ENCODE assay signal across 8 mouse cellular contexts in the genomic region with DNA sequence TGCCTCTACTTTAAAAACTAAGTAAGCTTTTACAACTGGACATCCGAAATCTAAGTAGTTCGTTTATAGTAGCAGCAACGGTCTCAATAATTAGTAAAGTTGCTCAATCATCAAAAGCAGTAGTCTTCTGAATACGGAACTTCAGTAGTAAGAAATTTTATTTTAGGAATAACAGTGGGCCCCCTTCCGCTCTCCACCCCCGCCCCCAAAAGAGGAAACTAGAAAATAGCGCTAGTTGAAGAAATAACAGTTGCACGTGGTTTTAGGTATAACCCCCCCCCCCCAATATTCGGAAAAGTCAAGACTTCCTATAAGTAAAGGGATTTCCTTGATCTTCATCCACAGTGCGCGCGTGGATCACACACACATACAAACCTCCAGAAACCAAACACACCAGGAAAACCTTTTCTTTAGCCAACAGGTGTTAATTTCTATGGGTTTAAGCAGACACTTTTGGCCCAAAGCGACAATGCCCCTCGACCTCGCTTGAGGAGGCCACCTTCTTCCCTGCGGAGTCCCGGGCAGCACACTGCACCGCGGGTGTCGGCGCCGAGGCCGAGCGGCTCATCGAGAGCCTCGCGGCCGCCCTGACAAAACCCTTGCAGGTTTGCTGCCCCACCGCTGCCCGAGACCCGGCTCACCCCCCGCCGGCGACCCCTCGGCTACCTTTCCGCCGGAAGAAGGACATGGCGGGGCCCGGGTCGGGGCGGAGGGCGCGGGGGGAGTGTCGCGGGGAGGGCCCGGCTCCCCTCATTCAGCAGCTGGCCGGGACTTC. TPM values are rescaled to one million over a fixed set of nuclear protein-coding genes. Genes with fewer than 3 reads are reported as not detected.
A peak's percentile ranks its signal among the peaks of the same experiment; 100 is the strongest.
DNase-seq lines count a peak whose midpoint lies in the region; ATAC-seq and TF ChIP-seq lines count a peak whose summit lies in the region.

No protein-coding gene starts in this region.

- intact Hi-C loops in left cerebral cortex, postnatal 4 days (cut with DNase I), result no loop called here

- under 1% methylated on average over 47 of the region's 47 CpGs for WGBS in spleen, adult 2 months
- WGBS in large intestine, adult 2 months, result under 1% methylated on average over 47 of the region's 47 CpGs
- 2% methylated on average over 47 of the region's 47 CpGs for WGBS in neural tube, embryonic 15.5 days

- no peaks in the 10 kb centered on the region for H3K9me3 ChIP-seq in neural tube, embryonic 15.5 days (replicated peaks)

- peak overlapping the region; percentile 62 for H3K4me2 ChIP-seq in neural tube, embryonic 15.5 days

- no peak for DNase-seq in cerebellum, adult 11-12 months
- DNase-seq in spleen, adult 2 months (ENCODE audit: low read depth in 1 of 2, low spot score in 2 of 2), result no peak
- DNase-seq in spleen, postnatal 14 days (ENCODE audit: low spot score in 2 of 2), result no peak
- DNase-seq in large intestine, adult 2 months (ENCODE audit: low read depth, low spot score), result peak; percentile 6
- DNase-seq in adrenal gland, postnatal 10 days, result no peak
- DNase-seq in left cerebral cortex, postnatal 4 days, result no peak

- peaks cover 5% of the 10 kb centered on the region; the same call in 1 of the 2 replicates for H3K4me1 ChIP-seq in spleen, adult 2 months (ENCODE audit: control insufficient read depth, insufficient read depth, insufficient read length)
- H3K4me1 ChIP-seq in neural tube, embryonic 15.5 days, result peaks cover 20% of the 10 kb centered on the region

- H3K9ac ChIP-seq in neural tube, embryonic 15.5 days (replicated peaks), result peak overlapping the region; percentile 78

- ATAC-seq in cerebellum, adult (ENCODE audit: insufficient number of reproducible peaks, low FRiP score, low TSS enrichment), result peak; percentile 50; the same call in 1 of the 2 replicates
- peak; percentile 79 for ATAC-seq in neural tube, embryonic 15.5 days (ENCODE audit: low FRiP score)

- peak overlapping the region; percentile 90 for H3K4me3 ChIP-seq in spleen, adult 2 months (ENCODE audit: extremely low read depth, insufficient read depth, insufficient read length)
- peak overlapping the region; percentile 82 for H3K4me3 ChIP-seq in neural tube, embryonic 15.5 days (replicated peaks)

- 0 out of 2 replicates have a peak, but pooled peaks cover under 1% of the 10 kb centered on the region for H3K36me3 ChIP-seq in spleen, adult 2 months (ENCODE audit: control insufficient read depth, insufficient read depth, low read length)
- no peaks in the 10 kb centered on the region for H3K36me3 ChIP-seq in neural tube, embryonic 15.5 days

- peak overlapping the region; percentile 89 for H3K27ac ChIP-seq in spleen, adult 2 months (ENCODE audit: insufficient read depth, low read length)
- H3K27ac ChIP-seq in neural tube, embryonic 15.5 days (replicated peaks), result peak overlapping the region; percentile 94

- no peak for TF ChIP-seq CTCF in spleen, adult 2 months (IDR thresholded peaks at IDR 0.05; ENCODE audit: extremely low read depth, insufficient read depth, insufficient read length, insufficient replicate concordance)

- no peak for TF ChIP-seq POLR2A in spleen, adult 2 months (IDR thresholded peaks at IDR 0.05; ENCODE audit: low read depth, low read length)

- H3K27me3 ChIP-seq in spleen, adult 2 months (ENCODE audit: control insufficient read depth, insufficient read depth, low read length), result no peaks in the 10 kb centered on the region
- no peaks in the 10 kb centered on the region for H3K27me3 ChIP-seq in neural tube, embryonic 15.5 days (replicated peaks)

RNA-seq across cellular contexts. Expression of a gene that starts 0.5 kb away (rescaled TPM):
- polyA plus RNA-seq in spleen, adult 2 months (2012; rRNA removed), result 10.1 and 10.9 TPM in 2 replicates
- 9.0 and 10.7 TPM in 2 replicates for polyA plus RNA-seq in large intestine, adult 2 months (2012; rRNA removed)
- 12.0 and 13.1 TPM in 2 replicates for polyA plus RNA-seq in neural tube, embryonic 15.5 days (2015; fragmentation: Nextera tagmentation; extraction: Ambion mirVana)
- total RNA-seq in adrenal gland, postnatal 10 days (2021), result 10 to 100 TPM; 22.2 to 26.8 TPM
- 10 to 100 TPM; 26.7 to 27.1 TPM for total RNA-seq in left cerebral cortex, postnatal 4 days (2021)

RNA-seq across cellular contexts. Expression of a gene that starts 27.1 kb away (rescaled TPM):
- 11.0 and 28.9 TPM in 2 replicates for polyA plus RNA-seq in spleen, adult 2 months (2012; rRNA removed)
- polyA plus RNA-seq in large intestine, adult 2 months (2012; rRNA removed), result 6.5 and 12.0 TPM in 2 replicates
- polyA plus RNA-seq in neural tube, embryonic 15.5 days (2015; fragmentation: Nextera tagmentation; extraction: Ambion mirVana), result 9.7 and 11.2 TPM in 2 replicates
- total RNA-seq in adrenal gland, postnatal 10 days (2021), result 10 to 100 TPM in 1 of 2 experiments, 1 to 10 TPM in 1; 9.7 to 12.4 TPM
- total RNA-seq in left cerebral cortex, postnatal 4 days (2021), result 10 to 100 TPM; 24.8 to 27.6 TPM
